ENCODE assay signal across 8 mouse cellular contexts in the genomic region with DNA sequence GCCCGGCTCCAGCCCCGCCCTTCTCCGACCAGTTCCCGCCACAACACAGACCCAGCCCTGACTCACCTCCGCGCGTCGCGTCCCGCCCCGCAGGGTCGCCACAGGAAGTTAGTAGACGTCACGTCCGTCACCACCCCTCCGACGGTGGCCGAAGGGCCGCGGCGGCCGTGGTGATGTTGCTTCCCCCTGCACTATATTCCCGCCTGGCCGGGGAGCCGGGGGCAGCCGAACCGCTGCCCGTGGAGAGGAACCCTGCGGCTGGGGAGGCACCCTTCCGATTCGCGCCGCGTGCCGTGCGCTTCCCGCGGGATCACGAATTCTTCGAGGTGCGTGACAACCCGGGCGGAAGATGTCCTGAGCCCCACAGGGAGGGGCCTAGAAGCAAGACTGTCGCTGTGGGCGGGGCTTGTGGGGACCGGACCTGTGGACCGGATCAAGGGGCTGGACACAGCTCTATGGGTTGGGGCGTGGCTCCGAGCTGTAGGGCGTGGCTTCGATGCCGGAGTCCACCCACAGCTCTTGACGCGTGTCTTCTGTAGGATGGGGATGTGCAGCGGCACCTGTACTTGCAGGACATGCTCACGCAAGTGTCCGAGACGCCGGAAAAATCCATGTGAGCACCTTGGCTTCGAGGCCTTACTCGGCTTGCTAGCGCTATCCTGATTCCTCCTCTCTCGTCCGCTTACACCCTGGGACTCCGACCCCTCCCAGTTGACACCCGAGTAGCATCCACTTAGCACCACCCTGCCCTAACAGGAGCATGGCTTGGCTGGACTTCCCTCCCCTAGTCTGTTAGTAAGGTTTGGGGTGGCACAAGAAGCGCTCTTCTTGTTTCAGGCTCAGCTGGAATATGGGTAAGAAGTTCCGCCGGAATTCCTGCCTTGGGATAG. TPM values are rescaled to one million over a fixed set of nuclear protein-coding genes. Genes with fewer than 3 reads are reported as not detected.
DNase-seq lines count a peak whose midpoint lies in the region; ATAC-seq and TF ChIP-seq lines count a peak whose summit lies in the region.

Zfp511 (plus strand) TSS at position 111 of the 890 bp plus-strand sequence.
Tubgcp2 (minus strand) TSS at position 389 of the 890 bp plus-strand sequence.

- H3K4me3 ChIP-seq in forebrain, embryonic 10.5 days: peak within 1 kb of the TSS; percentile 87
- H3K4me3 ChIP-seq in heart, embryonic 15.5 days: peak within 1 kb of the TSS; percentile 81
- peak within 1 kb of the TSS; percentile 84 to 90 for H3K4me3 ChIP-seq in liver, embryonic 14.5 days (ENCODE audit: insufficient read depth in 1 of 2, low read depth in 2 of 2, low read length in 2 of 2)
- peak within 1 kb of the TSS; percentile 84 for H3K4me3 ChIP-seq in neural tube, embryonic 11.5 days (ENCODE audit: low read depth, low read length)
- H3K4me3 ChIP-seq in stomach, postnatal 0 days (ENCODE audit: low read depth, low read length): peak within 1 kb of the TSS; percentile 76

- no peak for TF ChIP-seq EP300 in liver, embryonic 14.5 days (IDR thresholded peaks at IDR 0.05; ENCODE audit: low read depth)
- TF ChIP-seq EP300 in stomach, postnatal 0 days (optimal IDR thresholded peaks at IDR 0.05): no peak

- no peaks in the 10 kb centered on the region for H3K9me3 ChIP-seq in forebrain, embryonic 10.5 days
- no peaks in the 10 kb centered on the region for H3K9me3 ChIP-seq in heart, embryonic 15.5 days (replicated peaks)
- no peaks in the 10 kb centered on the region for H3K9me3 ChIP-seq in liver, embryonic 14.5 days (ENCODE audit: control insufficient read depth, low read length)
- no peaks in the 10 kb centered on the region for H3K9me3 ChIP-seq in neural tube, embryonic 11.5 days (ENCODE audit: control insufficient read depth, low read length)
- H3K9me3 ChIP-seq in stomach, postnatal 0 days (ENCODE audit: control insufficient read depth, low read length): no peaks in the 10 kb centered on the region

- H3K27me3 ChIP-seq in forebrain, embryonic 10.5 days (ENCODE audit: poor library complexity, severe bottlenecking): peaks cover 23% of the 10 kb centered on the region
- H3K27me3 ChIP-seq in heart, embryonic 15.5 days: no peaks in the 10 kb centered on the region
- no peaks in the 10 kb centered on the region for H3K27me3 ChIP-seq in liver, embryonic 14.5 days (ENCODE audit: control insufficient read depth, insufficient read depth, low read length)
- H3K27me3 ChIP-seq in neural tube, embryonic 11.5 days (ENCODE audit: control insufficient read depth, insufficient read depth, low read length): no peaks in the 10 kb centered on the region
- no peaks in the 10 kb centered on the region for H3K27me3 ChIP-seq in stomach, postnatal 0 days (ENCODE audit: control insufficient read depth, insufficient read depth, low read length)

- DNase-seq in CD8-positive naive resting alpha-beta T cell, adult 2 months (ENCODE audit: low read depth in 2 of 2, low spot score in 2 of 2): peak; percentile 67 to 75
- peak; percentile 89 for DNase-seq in c-Kit-positive CD71-negative TER-119-negative erythroid progenitor cells, embryonic 14.5 days (ENCODE audit: low read depth)
- DNase-seq in forebrain, embryonic 10.5 days (ENCODE audit: extremely low spot score, low spot score): peak; percentile 96
- peak; percentile 99 for DNase-seq in kidney, postnatal 25 days
- DNase-seq in liver, embryonic 14.5 days (ENCODE audit: low read depth in 3 of 3, low spot score in 3 of 3): peak; percentile 92 to 93 (median 92)
- peak; percentile 95 for DNase-seq in neural tube, embryonic 11.5 days (ENCODE audit: low spot score)
- peak; percentile 98 for DNase-seq in stomach, postnatal 0 days (ENCODE audit: low spot score)

- peak within 1 kb of the TSS; percentile 96 for H3K4me2 ChIP-seq in heart, embryonic 15.5 days
- peak within 1 kb of the TSS; percentile 75 for H3K4me2 ChIP-seq in liver, embryonic 14.5 days (ENCODE audit: low read depth)
- H3K4me2 ChIP-seq in neural tube, embryonic 11.5 days (ENCODE audit: low read depth): peak within 1 kb of the TSS; percentile 92
- H3K4me2 ChIP-seq in stomach, postnatal 0 days (replicated peaks; ENCODE audit: low read depth): peak within 1 kb of the TSS; percentile 88

- peak within 1 kb of the TSS; percentile 83 for H3K9ac ChIP-seq in heart, embryonic 15.5 days
- peak within 1 kb of the TSS; percentile 94 for H3K9ac ChIP-seq in liver, embryonic 14.5 days (replicated peaks)
- H3K9ac ChIP-seq in neural tube, embryonic 11.5 days (ENCODE audit: low read length): peak within 1 kb of the TSS; percentile 89
- H3K9ac ChIP-seq in stomach, postnatal 0 days (ENCODE audit: low read length): peak within 1 kb of the TSS; percentile 88

- peak within 1 kb of the TSS; percentile 96 for H3K27ac ChIP-seq in forebrain, embryonic 10.5 days
- H3K27ac ChIP-seq in heart, embryonic 15.5 days: peak within 1 kb of the TSS; percentile 90
- peak within 1 kb of the TSS; percentile 63 for H3K27ac ChIP-seq in liver, embryonic 14.5 days
- H3K27ac ChIP-seq in neural tube, embryonic 11.5 days (ENCODE audit: low read depth, low read length): peak within 1 kb of the TSS; percentile 78
- H3K27ac ChIP-seq in stomach, postnatal 0 days (replicated peaks): peak within 1 kb of the TSS; percentile 88

- H3K36me3 ChIP-seq in forebrain, embryonic 10.5 days (replicated peaks): peaks cover 61% of the 10 kb centered on the region
- H3K36me3 ChIP-seq in heart, embryonic 15.5 days: peaks cover 29% of the 10 kb centered on the region
- peaks cover 19% of the 10 kb centered on the region for H3K36me3 ChIP-seq in liver, embryonic 14.5 days (replicated peaks; ENCODE audit: control insufficient read depth, insufficient read depth, low read depth)
- peaks cover 9% of the 10 kb centered on the region for H3K36me3 ChIP-seq in neural tube, embryonic 11.5 days (ENCODE audit: control insufficient read depth, insufficient read depth, low read length)
- peaks cover 6% of the 10 kb centered on the region; the same call in 1 of the 2 replicates for H3K36me3 ChIP-seq in stomach, postnatal 0 days (ENCODE audit: control insufficient read depth, insufficient read depth, low read length)

- peak; percentile 98 for ATAC-seq in heart, embryonic 15.5 days (replicated peaks; ENCODE audit: insufficient number of reproducible peaks, insufficient read depth, low FRiP score, low read depth)
- ATAC-seq in liver, embryonic 14.5 days (ENCODE audit: insufficient read depth): peak; percentile 99
- peak; percentile 97 for ATAC-seq in neural tube, embryonic 11.5 days (ENCODE audit: insufficient read depth, low FRiP score, low TSS enrichment)
- peak; percentile 99 for ATAC-seq in stomach, postnatal 0 days (ENCODE audit: low FRiP score, low TSS enrichment)

- TF ChIP-seq CTCF in liver, embryonic 14.5 days (IDR thresholded peaks at IDR 0.05; ENCODE audit: low read depth): no peak
- no peak for TF ChIP-seq CTCF in stomach, postnatal 0 days (IDR thresholded peaks at IDR 0.05; ENCODE audit: low read depth)

- peaks cover 32% of the 10 kb centered on the region for H3K4me1 ChIP-seq in forebrain, embryonic 10.5 days
- peaks cover 22% of the 10 kb centered on the region for H3K4me1 ChIP-seq in heart, embryonic 15.5 days (replicated peaks)
- H3K4me1 ChIP-seq in liver, embryonic 14.5 days (replicated peaks; ENCODE audit: control insufficient read depth in 2 of 2, insufficient read depth in 2 of 2, low read length in 1 of 2): peaks cover 3 to 10% of the 10 kb centered on the region in 2 experiments; a peak in 3 of 4 replicates
- peaks cover 18% of the 10 kb centered on the region for H3K4me1 ChIP-seq in neural tube, embryonic 11.5 days (ENCODE audit: control insufficient read depth, insufficient read depth, low read length)
- H3K4me1 ChIP-seq in stomach, postnatal 0 days (replicated peaks; ENCODE audit: control insufficient read depth, insufficient read depth): peaks cover 3% of the 10 kb centered on the region; the same call in 1 of the 2 replicates

- 2% methylated on average over 69 of the region's 69 CpGs for WGBS in forebrain, embryonic 10.5 days
- WGBS in heart, embryonic 15.5 days: 1% methylated on average over 68 of the region's 69 CpGs
- WGBS in liver, embryonic 14.5 days (ENCODE audit: insufficient replicate concordance): 2% methylated on average over 69 of the region's 69 CpGs
- WGBS in neural tube, embryonic 11.5 days: 1% methylated on average over 68 of the region's 69 CpGs
- WGBS in stomach, postnatal 0 days: under 1% methylated on average over 69 of the region's 69 CpGs

RNA-seq across cellular contexts. Expression of gene Zfp511, which starts in this region (rescaled TPM):
- polyA plus RNA-seq in forebrain, embryonic 10.5 days (2016; fragmentation: Nextera tagmentation; extraction: Ambion mirVana): 39.2 and 41.7 TPM in 2 replicates
- polyA plus RNA-seq in heart, embryonic 15.5 days (2015; fragmentation: Nextera tagmentation; extraction: Ambion mirVana): 27.6 and 32.0 TPM in 2 replicates
- polyA plus RNA-seq in liver, embryonic 14.5 days (2012; rRNA removed): 19.8 and 25.6 TPM in 2 replicates
- 16.9 and 20.0 TPM in 2 replicates for polyA plus RNA-seq in liver, embryonic 14.5 days (2014; fragmentation: Nextera tagmentation; extraction: Ambion mirVana)
- 39.6 and 47.7 TPM in 2 replicates for polyA plus RNA-seq in neural tube, embryonic 11.5 days (2014; fragmentation: Nextera tagmentation; extraction: Ambion mirVana)
- polyA plus RNA-seq in stomach, postnatal 0 days (2015; fragmentation: Nextera tagmentation; extraction: Ambion mirVana): 19.7 and 20.7 TPM in 2 replicates

RNA-seq across cellular contexts. Expression of gene Tubgcp2, which starts in this region (rescaled TPM):
- polyA plus RNA-seq in forebrain, embryonic 10.5 days (2016; fragmentation: Nextera tagmentation; extraction: Ambion mirVana): 80.6 and 81.1 TPM in 2 replicates
- 27.4 and 37.0 TPM in 2 replicates for polyA plus RNA-seq in heart, embryonic 15.5 days (2015; fragmentation: Nextera tagmentation; extraction: Ambion mirVana)
- polyA plus RNA-seq in liver, embryonic 14.5 days (2012; rRNA removed): 17.4 and 19.3 TPM in 2 replicates
- polyA plus RNA-seq in liver, embryonic 14.5 days (2014; fragmentation: Nextera tagmentation; extraction: Ambion mirVana): 21.6 and 25.3 TPM in 2 replicates
- 73.9 and 83.4 TPM in 2 replicates for polyA plus RNA-seq in neural tube, embryonic 11.5 days (2014; fragmentation: Nextera tagmentation; extraction: Ambion mirVana)
- polyA plus RNA-seq in stomach, postnatal 0 days (2015; fragmentation: Nextera tagmentation; extraction: Ambion mirVana): 17.7 and 20.1 TPM in 2 replicates

Comparison
In these comparisons a context has a peak if more than half of its experiments do, and no peak if none do; other contexts are left out.
1. Peak in every context shown above with its lines: DNase-seq, ATAC-seq, H3K4me3 ChIP-seq and H3K27ac ChIP-seq.